Mouse (Mus musculus): Measurements from ENCODE around the gene Olfr325. TPM values are rescaled to one million over a fixed set of nuclear protein-coding genes. Genes with fewer than 3 reads are reported as not detected.

The Olfr325 gene
- polyA plus RNA-seq, 1 experiment, result 0.89 TPM

- TF ChIP-seq CTCF (IDR thresholded peaks at IDR 0.05; ENCODE audit: control insufficient read depth, insufficient read depth, insufficient replicate concordance, low read depth, low read length) (no peak), POLR2A (IDR thresholded peaks at IDR 0.05; ENCODE audit: control insufficient read depth, low read depth, low read length) (no peak)
- Histone ChIP-seq H3K27ac (ENCODE audit: control insufficient read depth, insufficient read depth, low read depth, low read length) (no peak overlapping the region), H3K27me3 (ENCODE audit: control insufficient read depth, insufficient read depth, low read length) (no peaks in the 10 kb centered on the region), H3K36me3 (ENCODE audit: control insufficient read depth, insufficient read depth, low read length) (no peaks in the 10 kb centered on the region), H3K4me1 (ENCODE audit: control insufficient read depth, insufficient read depth, low read length) (no peaks in the 10 kb centered on the region), H3K4me3 (ENCODE audit: control insufficient read depth, low read depth, low read length) (no peak overlapping the region)
Observed at GRCm38 (mm10) chr11:58588620-58589250, 11.2 kb downstream of the Olfr325 start.

GRCm38 (mm10) chr11:58594814-58595213 is 17.3 kb downstream of the Olfr325 start, which contains the start of gene Olfr324:
TSS of gene Olfr324 (plus strand) at chr11:58595114.
- H3K4me3 ChIP-seq (ENCODE audit: control insufficient read depth, low read depth, low read length), result no peak within 1 kb of the TSS
- no peaks in the 10 kb centered on the region for H3K36me3 ChIP-seq (ENCODE audit: control insufficient read depth, insufficient read depth, low read length)
- no peak for TF ChIP-seq CTCF (IDR thresholded peaks at IDR 0.05; ENCODE audit: control insufficient read depth, insufficient read depth, insufficient replicate concordance, low read depth, low read length)
- no peak for TF ChIP-seq POLR2A (IDR thresholded peaks at IDR 0.05; ENCODE audit: control insufficient read depth, low read depth, low read length)
- H3K4me1 ChIP-seq (ENCODE audit: control insufficient read depth, insufficient read depth, low read length), result no peaks in the 10 kb centered on the region
- H3K27me3 ChIP-seq (ENCODE audit: control insufficient read depth, insufficient read depth, low read length), result no peaks in the 10 kb centered on the region
- no peak within 1 kb of the TSS for H3K27ac ChIP-seq (ENCODE audit: control insufficient read depth, insufficient read depth, low read depth, low read length)

DNA sequence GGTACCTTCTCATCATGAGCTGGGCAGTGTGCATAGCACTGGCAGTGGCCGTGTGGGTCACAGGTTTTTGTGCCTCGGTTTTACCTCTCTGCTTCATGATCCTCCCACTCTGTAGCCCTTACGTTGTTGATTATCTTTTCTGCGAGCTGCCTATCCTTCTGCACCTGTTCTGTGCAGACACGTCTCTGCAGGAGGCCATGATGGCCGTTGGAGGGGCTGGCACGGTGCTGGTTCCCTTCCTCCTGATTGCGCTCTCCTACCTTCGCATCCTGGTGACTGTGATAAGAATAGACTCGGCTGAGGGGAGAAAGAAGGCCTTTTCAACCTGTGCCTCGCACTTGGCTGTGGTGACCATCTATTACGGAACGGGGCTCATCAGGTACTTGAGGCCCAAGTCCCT is 20.3 kb downstream of the Olfr325 start:
- Histone ChIP-seq H3K4me1 (ENCODE audit: control insufficient read depth, insufficient read depth, low read length) (no peaks in the 10 kb centered on the region), H3K27ac (ENCODE audit: control insufficient read depth, insufficient read depth, low read depth, low read length) (no peak overlapping the region), H3K36me3 (ENCODE audit: control insufficient read depth, insufficient read depth, low read length) (no peaks in the 10 kb centered on the region), H3K4me3 (ENCODE audit: control insufficient read depth, low read depth, low read length) (no peak overlapping the region), H3K27me3 (ENCODE audit: control insufficient read depth, insufficient read depth, low read length) (no peaks in the 10 kb centered on the region)
- TF ChIP-seq CTCF (IDR thresholded peaks at IDR 0.05; ENCODE audit: control insufficient read depth, insufficient read depth, insufficient replicate concordance, low read depth, low read length) (no peak), POLR2A (IDR thresholded peaks at IDR 0.05; ENCODE audit: control insufficient read depth, low read depth, low read length) (no peak)

GRCm38 (mm10) chr11:58602062-58602461 is 24.5 kb downstream of the Olfr325 start:
- Histone ChIP-seq H3K36me3 (ENCODE audit: control insufficient read depth, insufficient read depth, low read length) (no peaks in the 10 kb centered on the region), H3K4me1 (ENCODE audit: control insufficient read depth, insufficient read depth, low read length) (no peaks in the 10 kb centered on the region; the same call in 1 of the 2 replicates), H3K4me3 (ENCODE audit: control insufficient read depth, low read depth, low read length) (no peak overlapping the region), H3K27ac (ENCODE audit: control insufficient read depth, insufficient read depth, low read depth, low read length) (no peak overlapping the region), H3K27me3 (ENCODE audit: control insufficient read depth, insufficient read depth, low read length) (no peaks in the 10 kb centered on the region)
- no peak for TF ChIP-seq CTCF (IDR thresholded peaks at IDR 0.05; ENCODE audit: control insufficient read depth, insufficient read depth, insufficient replicate concordance, low read depth, low read length)
- TF ChIP-seq POLR2A (IDR thresholded peaks at IDR 0.05; ENCODE audit: control insufficient read depth, low read depth, low read length), result no peak

GRCm38 (mm10) chr11:58602800-58603560 is 25.4 kb downstream of the Olfr325 start:
- Histone ChIP-seq H3K4me3 (ENCODE audit: control insufficient read depth, low read depth, low read length) (no peak overlapping the region), H3K36me3 (ENCODE audit: control insufficient read depth, insufficient read depth, low read length) (no peaks in the 10 kb centered on the region), H3K4me1 (ENCODE audit: control insufficient read depth, insufficient read depth, low read length) (no peaks in the 10 kb centered on the region; the same call in 1 of the 2 replicates), H3K27ac (ENCODE audit: control insufficient read depth, insufficient read depth, low read depth, low read length) (no peak overlapping the region), H3K27me3 (ENCODE audit: control insufficient read depth, insufficient read depth, low read length) (no peaks in the 10 kb centered on the region)
- TF ChIP-seq CTCF (IDR thresholded peaks at IDR 0.05; ENCODE audit: control insufficient read depth, insufficient read depth, insufficient replicate concordance, low read depth, low read length), result no peak
- no peak for TF ChIP-seq POLR2A (IDR thresholded peaks at IDR 0.05; ENCODE audit: control insufficient read depth, low read depth, low read length)

GRCm38 (mm10) chr11:58604688-58605087 is 27.2 kb downstream of the Olfr325 start:
- Histone ChIP-seq H3K27me3 (ENCODE audit: control insufficient read depth, insufficient read depth, low read length) (no peaks in the 10 kb centered on the region), H3K27ac (ENCODE audit: control insufficient read depth, insufficient read depth, low read depth, low read length) (no peak overlapping the region), H3K36me3 (ENCODE audit: control insufficient read depth, insufficient read depth, low read length) (no peaks in the 10 kb centered on the region), H3K4me3 (ENCODE audit: control insufficient read depth, low read depth, low read length) (no peak overlapping the region), H3K4me1 (ENCODE audit: control insufficient read depth, insufficient read depth, low read length) (no peaks in the 10 kb centered on the region; the same call in 1 of the 2 replicates)
- TF ChIP-seq CTCF (IDR thresholded peaks at IDR 0.05; ENCODE audit: control insufficient read depth, insufficient read depth, insufficient replicate concordance, low read depth, low read length), result no peak
- no peak for TF ChIP-seq POLR2A (IDR thresholded peaks at IDR 0.05; ENCODE audit: control insufficient read depth, low read depth, low read length)

DNA sequence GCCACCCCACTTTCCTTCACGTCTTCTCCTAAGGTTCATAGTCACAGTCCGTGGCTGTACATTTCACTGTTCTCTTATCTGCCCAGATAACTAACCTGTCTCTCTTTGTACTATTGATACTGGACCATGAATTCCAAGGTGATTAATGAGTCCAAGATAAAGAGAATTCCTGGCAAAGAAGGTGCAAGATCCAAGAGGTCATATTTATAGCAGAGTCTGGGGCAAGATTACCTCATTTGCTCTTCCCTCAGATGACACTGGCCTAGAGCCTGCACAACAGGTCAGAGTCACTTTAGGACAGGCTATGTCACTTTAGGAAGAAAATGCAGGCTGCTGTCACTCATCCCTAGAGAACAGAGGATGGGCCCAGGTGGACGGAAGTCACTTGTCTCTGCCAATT is 27.7 kb downstream of the Olfr325 start:
- TF ChIP-seq POLR2A (IDR thresholded peaks at IDR 0.05; ENCODE audit: control insufficient read depth, low read depth, low read length) (no peak), CTCF (IDR thresholded peaks at IDR 0.05; ENCODE audit: control insufficient read depth, insufficient read depth, insufficient replicate concordance, low read depth, low read length) (no peak)
- Histone ChIP-seq H3K4me3 (ENCODE audit: control insufficient read depth, low read depth, low read length) (no peak overlapping the region), H3K27me3 (ENCODE audit: control insufficient read depth, insufficient read depth, low read length) (no peaks in the 10 kb centered on the region), H3K4me1 (ENCODE audit: control insufficient read depth, insufficient read depth, low read length) (no peaks in the 10 kb centered on the region; the same call in 1 of the 2 replicates), H3K27ac (ENCODE audit: control insufficient read depth, insufficient read depth, low read depth, low read length) (no peak overlapping the region), H3K36me3 (ENCODE audit: control insufficient read depth, insufficient read depth, low read length) (no peaks in the 10 kb centered on the region)
